Mouse (Mus musculus): Measurements from ENCODE around the gene Cpeb3.
"Not testable (repeated sequence)": the region's sequence is repeated elsewhere in the genome, so short reads cannot be mapped to it uniquely, and the experiment has no call there.

Gene Cpeb3

GRCm38 (mm10) chr19:37208176-37208755, at the start of gene Cpeb3:
TSS of gene Cpeb3 (minus strand) at chr19:37208601.
- peak; percentile 6 to 46 for DNase-seq (ENCODE audit: low spot score in 2 of 2)

GRCm38 (mm10) chr19:37255321-37255720, 46.9 kb upstream of the Cpeb3 start:
- peak; percentile 73 to 82 for DNase-seq (ENCODE audit: low spot score in 2 of 2)

GRCm38 (mm10) chr19:37252104-37252503, 43.7 kb upstream of the Cpeb3 start:
- DNase-seq (ENCODE audit: low spot score in 2 of 2): no peak

GRCm38 (mm10) chr19:37248199-37248598, 39.8 kb upstream of the Cpeb3 start:
- DNase-seq (ENCODE audit: low spot score in 2 of 2): no peak

GRCm38 (mm10) chr19:37246859-37247258, 38.5 kb upstream of the Cpeb3 start:
- no peak for DNase-seq (ENCODE audit: low spot score in 2 of 2)

- DNase-seq (ENCODE audit: low spot score in 2 of 2): no peak
These were observed 34.3 kb upstream of the Cpeb3 start for GRCm38 (mm10) chr19:37242707-37243106.

- no peak for DNase-seq (ENCODE audit: low spot score in 2 of 2)
These were observed 32.8 kb upstream of the Cpeb3 start for GRCm38 (mm10) chr19:37241201-37241600.

- DNase-seq (ENCODE audit: low spot score in 2 of 2): no peak
These were observed 30.7 kb upstream of the Cpeb3 start for GRCm38 (mm10) chr19:37239096-37239495.

GRCm38 (mm10) chr19:37238651-37239050, 30.2 kb upstream of the Cpeb3 start:
- DNase-seq (ENCODE audit: low spot score in 2 of 2): no peak

GRCm38 (mm10) chr19:37237712-37238437, 29.5 kb upstream of the Cpeb3 start:
- no peak for DNase-seq (ENCODE audit: low spot score in 2 of 2)

- DNase-seq (ENCODE audit: low spot score in 2 of 2): no peak
These were observed 28.9 kb upstream of the Cpeb3 start for GRCm38 (mm10) chr19:37237306-37237705.

- no peak for DNase-seq (ENCODE audit: low spot score in 2 of 2)
These were observed 27.4 kb upstream of the Cpeb3 start for GRCm38 (mm10) chr19:37235818-37236217.

- no peak for DNase-seq (ENCODE audit: low spot score in 2 of 2)
These were observed 25.4 kb upstream of the Cpeb3 start for GRCm38 (mm10) chr19:37233561-37234539.

- DNase-seq (ENCODE audit: low spot score in 2 of 2): not testable (repeated sequence)
These were observed 24.2 kb upstream of the Cpeb3 start for GRCm38 (mm10) chr19:37232598-37232997.

- no peak for DNase-seq (ENCODE audit: low spot score in 2 of 2)
These were observed 16.9 kb upstream of the Cpeb3 start for GRCm38 (mm10) chr19:37225197-37225862.

- no peak for DNase-seq (ENCODE audit: low spot score in 2 of 2)
These were observed 6.3 kb upstream of the Cpeb3 start for GRCm38 (mm10) chr19:37214711-37215110.

GRCm38 (mm10) chr19:37211416-37211815, 3.0 kb upstream of the Cpeb3 start:
- no peak for DNase-seq (ENCODE audit: low spot score in 2 of 2)

- DNase-seq (ENCODE audit: low spot score in 2 of 2): no peak
These were observed 2.1 kb upstream of the Cpeb3 start for GRCm38 (mm10) chr19:37210457-37210856.

GRCm38 (mm10) chr19:37209467-37210128, 1.2 kb upstream of the Cpeb3 start:
- peak in 1 of 2 experiments; percentile 24 for DNase-seq (ENCODE audit: low spot score in 2 of 2)

GRCm38 (mm10) chr19:37208986-37209385, 585 bp upstream of the Cpeb3 start:
- DNase-seq (ENCODE audit: low spot score in 2 of 2): no peak

Measured in frontal cortex, postnatal 36 days (tissue).